Mouse (Mus musculus) WW6 (cell line): Measurements from ENCODE around the gene Edil3.
"Not testable (repeated sequence)": the region's sequence is repeated elsewhere in the genome, so short reads cannot be mapped to it uniquely, and the experiment has no call there.

Experiments used
- DNase-seq: peaks from one replicate; pipeline ENCODE4 v3.0.0-alpha.2; 2013; ENCODE audit warnings: low read depth, low spot score

Edil3 gene

GRCm38 (mm10) chr13:88938564-88938963 lies 117.3 kb downstream of the Edil3 start:
- DNase-seq, result no peak

GRCm38 (mm10) chr13:88972355-88972754 lies 151.1 kb downstream of the Edil3 start:
- no peak for DNase-seq

- DNase-seq, result no peak
Observed at GRCm38 (mm10) chr13:89007696-89008427, 186.6 kb downstream of the Edil3 start.

- DNase-seq, result no peak
Observed at GRCm38 (mm10) chr13:89012500-89012899, 191.2 kb downstream of the Edil3 start.

GRCm38 (mm10) chr13:89029817-89030539 lies 208.7 kb downstream of the Edil3 start:
- no peak for DNase-seq

- no peak for DNase-seq
Observed at GRCm38 (mm10) chr13:89035711-89036110, 214.4 kb downstream of the Edil3 start.

- no peak for DNase-seq
Observed at GRCm38 (mm10) chr13:89041495-89041894, 220.2 kb downstream of the Edil3 start.

- not testable (repeated sequence) for DNase-seq
Observed at GRCm38 (mm10) chr13:89070132-89070531, 248.9 kb downstream of the Edil3 start.

GRCm38 (mm10) chr13:89076212-89076611 lies 254.9 kb downstream of the Edil3 start:
- DNase-seq, result no peak

- DNase-seq, result no peak
Observed at GRCm38 (mm10) chr13:89105889-89106288, 284.6 kb downstream of the Edil3 start.

- no peak for DNase-seq
Observed at GRCm38 (mm10) chr13:89117551-89117950, 296.3 kb downstream of the Edil3 start.

GRCm38 (mm10) chr13:89119809-89120208 lies 298.5 kb downstream of the Edil3 start:
- no peak for DNase-seq

- no peak for DNase-seq
Observed at GRCm38 (mm10) chr13:89122511-89123253, 301.4 kb downstream of the Edil3 start.

GRCm38 (mm10) chr13:89123396-89123795 lies 302.1 kb downstream of the Edil3 start:
- no peak for DNase-seq

GRCm38 (mm10) chr13:89146056-89146547 lies 324.8 kb downstream of the Edil3 start:
- DNase-seq, result no peak

GRCm38 (mm10) chr13:89151878-89152277 lies 330.6 kb downstream of the Edil3 start:
- DNase-seq, result no peak

- DNase-seq, result no peak
Observed at GRCm38 (mm10) chr13:89167960-89168359, 346.7 kb downstream of the Edil3 start.

GRCm38 (mm10) chr13:89170040-89170439 lies 348.8 kb downstream of the Edil3 start:
- no peak for DNase-seq

- DNase-seq, result no peak
Observed at GRCm38 (mm10) chr13:89175154-89175553, 353.9 kb downstream of the Edil3 start.

GRCm38 (mm10) chr13:89189051-89189450 lies 367.8 kb downstream of the Edil3 start:
- no peak for DNase-seq

- no peak for DNase-seq
Observed at GRCm38 (mm10) chr13:89197019-89197418, 375.7 kb downstream of the Edil3 start.

- DNase-seq, result no peak
Observed at GRCm38 (mm10) chr13:89199275-89199674, 378.0 kb downstream of the Edil3 start.
